Mouse (Mus musculus): ENCODE results near the gene Jmjd8.

- TF ChIP-seq POLR2A (IDR thresholded peaks at IDR 0.05; ENCODE audit: insufficient read depth, low read depth, low read length), result no peak
- TF ChIP-seq EP300 (IDR thresholded peaks at IDR 0.05; ENCODE audit: insufficient read depth, low read depth, low read length), result no peak
Measured at GRCm38 (mm10) chr17:25877025-25877424, 48.4 kb downstream of the Jmjd8 start.

Data from heart, adult 2 months (tissue).